Mouse (Mus musculus) spleen, postnatal 4 days (tissue): ENCODE measurements at regions not wholly inside any gene's neighbourhood (a gene's known extent, or its start where the extent isn't known, plus 50 kb on each side); places are given as distances from the start of the nearest gene placed in this dataset.

Source experiments
- DNase-seq, 2 experiments: peaks; one replicate each; pipeline ENCODE4 v3.0.0; 2022; ENCODE audit warnings: low spot score in 2 of 2

DNA sequence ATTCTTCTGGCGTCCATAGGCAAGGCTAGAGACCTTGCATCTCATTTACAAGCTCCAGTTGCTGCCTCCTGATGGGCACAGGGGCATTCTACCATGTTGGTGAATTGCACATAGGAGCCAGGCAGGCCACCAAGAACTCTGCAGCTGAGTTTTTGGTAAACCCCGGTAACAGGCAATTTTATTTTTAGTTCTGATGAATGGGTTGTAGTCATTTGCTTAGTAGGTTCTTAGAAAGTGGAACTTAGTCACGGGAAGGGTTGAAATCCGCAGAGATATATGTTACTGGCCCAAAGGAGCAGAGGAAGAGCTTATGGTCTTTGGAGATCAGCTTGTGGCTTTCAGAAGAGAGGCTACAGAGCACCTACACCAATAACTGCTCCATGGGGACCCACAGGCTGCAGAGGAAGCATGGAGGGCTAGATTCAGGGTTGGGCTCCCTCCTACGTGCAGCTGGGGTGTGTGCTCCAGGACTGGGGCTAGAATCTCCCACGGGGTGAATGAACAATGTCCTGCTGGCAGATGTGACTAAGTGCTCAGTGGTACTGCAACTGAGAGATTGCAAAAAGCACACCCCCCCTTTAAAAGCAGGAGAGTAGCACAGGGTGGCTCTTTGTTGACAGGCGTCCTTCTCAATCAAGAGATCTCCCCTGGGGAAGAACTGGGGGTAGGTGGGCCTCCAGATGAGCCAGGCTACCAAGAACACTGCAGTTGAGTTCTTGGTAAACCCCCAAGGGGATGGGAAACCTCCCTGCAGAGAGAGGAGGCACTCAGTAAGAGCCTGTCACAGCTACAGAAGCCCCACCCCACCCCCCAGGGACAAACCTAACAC, 65.6 kb upstream of the Med13l start:
- DNase-seq, result no peak

DNA sequence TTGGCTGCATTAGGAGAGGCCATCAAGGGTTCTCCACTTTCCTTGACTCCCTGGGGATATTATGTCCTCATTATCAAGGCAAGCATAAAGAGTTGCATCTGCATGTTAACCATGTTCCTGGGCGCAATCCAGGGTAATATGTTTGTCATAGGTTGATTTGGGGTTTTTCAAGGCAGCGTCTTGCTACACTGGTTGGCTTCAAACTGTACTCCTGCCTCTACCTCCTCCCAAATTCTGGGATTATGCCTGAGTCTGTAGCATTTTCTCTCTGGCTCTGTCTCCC, 65.1 kb upstream of the Med13l start:
- DNase-seq, result no peak

DNA sequence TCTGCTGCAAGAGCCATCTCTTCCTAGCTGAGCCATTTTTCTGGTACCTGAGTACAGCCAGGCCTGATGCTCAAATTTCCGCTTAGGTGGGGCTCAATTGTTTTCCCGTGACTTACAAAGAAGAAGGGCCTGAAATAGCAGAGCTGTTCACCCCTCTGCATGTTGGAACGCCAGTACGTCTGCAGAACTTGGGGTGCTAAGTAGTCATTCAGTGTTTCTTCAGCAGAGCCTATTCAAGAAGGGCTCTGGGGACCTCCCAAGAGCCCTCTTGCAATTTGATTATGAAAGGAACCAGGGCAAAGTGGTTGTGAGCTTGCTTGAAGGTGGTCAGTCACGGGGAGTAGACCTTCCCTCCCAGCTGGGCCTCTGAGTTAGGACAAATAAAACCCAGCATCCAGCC, 58.9 kb upstream of the Med13l start:
- DNase-seq, result no peak

DNA sequence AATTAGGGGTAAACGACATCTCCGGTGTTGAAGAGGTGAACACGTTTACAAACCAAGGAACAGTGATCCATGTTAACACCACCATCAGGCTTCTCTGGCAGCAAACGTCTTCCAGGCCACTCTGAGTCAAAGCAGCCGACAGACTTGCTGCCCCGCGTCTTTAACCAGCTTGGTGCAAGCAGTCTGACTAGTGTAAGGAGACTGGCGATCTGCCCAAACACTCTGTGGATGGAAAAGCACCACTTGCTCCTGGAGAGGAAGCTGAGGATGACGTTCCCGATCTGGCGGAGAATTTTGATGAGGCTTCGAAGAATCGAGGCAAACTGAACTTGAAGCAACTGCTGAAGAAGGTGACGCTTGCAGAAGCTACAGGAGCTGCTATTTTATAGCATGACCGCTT, 57.5 kb upstream of the Med13l start:
- no peak for DNase-seq

DNA sequence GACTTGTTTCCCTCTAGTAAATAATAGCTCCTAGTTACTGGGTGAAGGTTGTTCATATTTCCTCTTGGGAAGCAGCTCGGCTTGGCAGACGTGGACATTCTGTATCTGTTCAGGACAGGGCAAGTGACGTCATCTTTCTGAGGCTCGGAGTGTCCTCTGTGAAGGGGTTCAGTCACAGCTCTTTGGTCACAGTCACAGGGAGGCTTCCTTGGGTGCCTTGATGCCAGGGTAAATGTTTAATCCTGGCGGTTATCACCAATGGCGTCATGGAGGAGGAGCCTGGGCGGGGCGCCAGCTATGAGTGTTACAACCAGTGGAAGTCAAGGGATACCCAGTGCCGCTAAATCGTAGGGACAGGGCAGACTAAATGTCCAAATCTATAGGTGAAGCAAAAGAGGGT, 56.3 kb upstream of the Med13l start:
- DNase-seq, result no peak

DNA sequence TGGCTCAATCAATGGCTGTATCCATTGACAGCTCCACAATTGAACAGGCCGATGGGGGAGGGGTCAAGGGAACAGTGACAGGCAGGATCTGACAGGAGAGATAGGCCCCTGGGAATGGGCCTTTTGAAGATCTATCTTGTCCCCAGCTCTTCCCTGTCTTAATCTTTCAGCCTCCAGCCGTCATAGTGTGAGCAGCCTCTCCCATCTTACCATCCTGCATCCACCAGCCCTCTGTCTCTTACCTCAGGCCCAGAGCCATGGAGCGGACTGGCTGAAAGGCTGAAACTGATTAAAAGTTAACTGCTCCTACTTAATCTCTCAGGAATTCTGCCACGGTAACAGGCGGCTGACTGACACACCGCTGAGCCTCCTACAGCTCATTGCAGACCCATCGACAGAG, 55.6 kb upstream of the Med13l start:
- DNase-seq, result no peak

DNA sequence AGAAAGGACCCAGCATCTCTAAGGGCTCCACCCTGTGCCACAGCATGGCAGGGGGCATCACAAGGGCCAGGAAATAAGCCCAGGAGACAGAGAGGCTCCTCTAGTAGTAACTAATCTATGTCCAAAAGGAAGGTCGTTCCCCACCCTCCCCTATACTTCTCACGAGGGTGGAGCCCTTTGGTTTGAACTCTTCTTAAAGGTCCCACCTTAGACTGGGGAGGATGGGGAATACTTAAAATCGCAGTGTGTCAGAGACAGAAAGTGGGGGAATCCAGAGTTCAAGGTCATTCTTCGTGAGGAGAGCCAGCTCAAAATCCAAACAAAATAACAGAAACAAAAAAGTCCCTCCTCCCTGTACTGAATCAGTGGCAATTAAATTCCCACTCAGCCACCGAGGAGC, 50.6 kb upstream of the Med13l start:
- DNase-seq, result no peak
